Mouse (Mus musculus) ES-Bruce4 (cell line): ENCODE measurements at regions not wholly inside any gene's neighbourhood (a gene's known extent, or its start where the extent isn't known, plus 50 kb on each side); places are given as distances from the start of the nearest gene placed in this dataset.

Experiments
- CTCF ChIP-seq: IDR thresholded peaks from one replicate; pipeline ENCODE4 v1.8.1; 2011; ENCODE audit warnings: low read depth, low read length
- EP300 ChIP-seq: IDR thresholded peaks from 2 replicates; pipeline ENCODE4 v1.6.1; 2011; ENCODE audit warnings: low read depth, low read length; ENCODE audit not compliant: insufficient read depth
- POLR2A ChIP-seq: IDR thresholded peaks from one replicate; pipeline ENCODE4 v1.8.1; 2011; ENCODE audit warnings: low read length; ENCODE audit not compliant: insufficient read depth

DNA sequence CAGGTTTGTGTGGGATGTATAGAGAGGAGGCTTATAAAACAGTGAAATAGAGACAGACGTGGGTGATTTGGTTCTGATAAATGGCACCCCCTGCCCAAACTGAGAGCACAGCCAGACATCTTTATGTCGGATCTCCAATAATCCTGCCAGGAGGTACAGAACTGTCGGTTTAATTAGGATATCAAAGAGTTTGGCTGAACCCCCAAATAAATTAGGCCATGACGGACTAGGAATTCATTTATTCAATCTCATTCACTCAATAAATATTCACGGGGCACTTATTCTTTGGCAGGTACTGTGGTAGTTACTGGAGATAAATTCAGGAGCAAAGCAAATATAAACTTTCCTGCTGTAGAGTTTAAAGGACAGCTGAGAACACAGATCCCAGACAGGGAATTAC lies 615.0 kb upstream of the Tle4 start:
- no peak for TF ChIP-seq CTCF
- TF ChIP-seq EP300, result no peak
- TF ChIP-seq POLR2A, result no peak
